Mouse (Mus musculus) adrenal gland, adult 2 months (tissue): ENCODE data around the gene Rrp12. TPM values are rescaled to one million over a fixed set of nuclear protein-coding genes. Genes with fewer than 3 reads are reported as not detected.

Experiments
- DNase-seq: peaks from one replicate; pipeline ENCODE4 v3.0.0; 2021
- polyA plus RNA-seq: library from polyadenylated mRNA; depleted of rRNA; stranded (reverse); fragments of >200 nt; gene quantifications from 2 replicates; pipeline ENCODE4 v1.2.3, GENCODE M21; 2012; rRNA removed
- total RNA-seq, 2 experiments: library from RNA; stranded (reverse); gene quantifications; 2 replicates each; pipeline ENCODE4 v1.2.3; 2021

Rrp12 gene
- total and polyA plus RNA-seq, 3 experiments = 6.6 to 15.2 (median 13.9) TPM

GRCm38 (mm10) chr19:41829381-41830105, 66.4 kb downstream of the Rrp12 start, which contains the start of gene Frat1:
TSS of gene Frat1 (plus strand) at chr19:41829970.
- peak; percentile 93 for DNase-seq

DNA sequence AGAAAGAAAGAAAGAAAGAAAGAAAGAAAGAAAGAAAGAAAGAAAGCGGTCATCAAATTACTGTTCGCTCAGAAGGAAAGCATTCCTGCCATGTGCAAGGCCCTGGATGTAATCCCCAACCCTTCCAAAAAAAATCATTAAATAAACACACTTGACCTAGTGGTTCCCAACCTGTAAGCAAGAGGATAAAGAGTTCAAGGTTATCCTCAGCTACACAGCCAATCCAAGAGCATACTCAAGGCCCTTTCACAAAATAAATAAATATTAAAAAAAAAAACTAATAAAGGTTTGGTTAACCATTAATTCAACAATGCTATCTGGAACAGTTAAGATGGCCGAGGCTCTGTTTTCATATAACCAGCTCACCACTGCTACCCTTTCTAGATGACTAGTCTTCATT, 67.0 kb downstream of the Rrp12 start:
- no peak for DNase-seq

GRCm38 (mm10) chr19:41826529-41826928, 69.4 kb downstream of the Rrp12 start:
- DNase-seq = no peak

DNA sequence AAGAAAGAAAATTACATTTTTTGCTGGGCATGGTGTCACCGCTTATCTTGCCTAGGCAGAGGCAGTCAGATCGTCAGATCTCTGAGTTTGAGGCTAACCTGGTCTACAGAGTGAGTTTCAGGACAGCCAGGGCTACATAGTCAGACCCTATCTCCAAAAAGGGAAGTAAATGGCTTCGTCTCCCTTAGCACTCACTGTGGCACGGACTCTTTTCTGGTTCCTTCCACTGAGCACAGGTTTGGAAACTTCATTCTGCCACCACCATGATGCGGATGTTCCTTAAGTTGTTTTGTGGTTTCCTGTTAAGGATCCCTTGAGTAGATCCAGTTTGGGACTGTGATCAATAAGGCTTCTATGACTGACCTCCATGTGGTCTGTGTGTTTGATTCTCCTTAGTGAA, 71.0 kb downstream of the Rrp12 start:
- DNase-seq = no peak

DNA sequence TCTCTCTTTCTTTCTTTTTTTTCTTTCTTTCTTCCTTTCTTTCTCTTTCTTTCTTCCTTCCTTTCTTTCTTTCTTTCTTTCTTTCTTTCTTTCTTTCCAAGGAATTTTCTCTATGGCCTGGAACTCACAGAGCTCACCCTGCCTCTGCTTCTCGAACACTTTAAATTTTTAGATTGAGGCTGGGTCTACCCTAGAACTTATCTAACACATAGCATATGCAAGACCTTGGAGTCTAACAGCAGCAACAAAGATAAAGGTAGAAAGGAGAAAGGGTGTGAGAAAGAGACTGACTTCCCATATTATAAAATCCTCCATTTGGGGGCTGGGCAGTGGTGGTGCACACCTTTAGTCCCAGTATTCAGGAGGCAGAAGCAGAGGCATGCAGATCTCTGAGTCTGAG, 73.4 kb downstream of the Rrp12 start:
- DNase-seq = no peak

GRCm38 (mm10) chr19:41821436-41821835, 74.5 kb downstream of the Rrp12 start:
- no peak for DNase-seq

DNA sequence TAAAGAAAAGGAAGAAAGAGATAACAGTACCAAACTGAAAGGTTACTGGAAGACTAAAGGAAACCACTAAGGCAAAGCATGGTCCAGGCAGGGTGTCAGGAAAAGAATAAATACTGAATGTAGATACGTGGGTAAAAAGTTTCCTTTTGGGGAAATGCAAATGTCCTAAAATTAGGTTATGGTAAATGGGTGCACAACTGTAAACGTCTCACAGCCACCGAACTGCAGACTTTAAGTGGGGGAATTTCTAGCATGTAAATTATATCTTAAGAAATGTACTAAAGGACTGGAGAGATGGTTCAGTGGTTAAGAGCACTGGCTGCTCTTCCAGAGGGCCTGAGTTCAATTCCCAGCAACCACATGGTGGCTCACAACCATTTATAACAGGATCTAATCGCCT, 77.2 kb downstream of the Rrp12 start:
- no peak for DNase-seq

- DNase-seq = peak; percentile 35
Observed at GRCm38 (mm10) chr19:41817325-41817724, 78.6 kb downstream of the Rrp12 start.

- no peak for DNase-seq
Observed at GRCm38 (mm10) chr19:41816915-41817314, 79.1 kb downstream of the Rrp12 start.

GRCm38 (mm10) chr19:41816410-41816809, 79.6 kb downstream of the Rrp12 start:
- DNase-seq = no peak

DNA sequence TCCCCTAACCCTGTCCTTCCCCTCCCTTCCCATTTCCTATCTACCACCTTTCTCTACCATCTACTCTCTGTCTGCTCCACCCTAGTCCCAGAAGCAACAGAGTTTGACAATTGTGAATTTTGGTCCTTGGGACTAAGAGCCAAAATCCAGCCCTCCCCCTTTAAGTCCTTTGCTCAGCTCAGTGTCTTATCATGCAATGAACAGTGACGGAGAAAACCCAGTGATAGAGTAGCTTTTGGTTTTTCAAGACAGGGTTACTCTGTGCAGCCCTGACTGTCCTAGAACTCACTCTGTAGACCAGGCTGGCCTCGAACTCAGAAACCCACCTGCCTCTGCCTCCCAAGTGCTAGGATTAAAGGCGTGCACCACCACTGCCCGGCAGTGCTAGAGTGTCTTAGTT, 82.6 kb downstream of the Rrp12 start:
- no peak for DNase-seq

Other genes starting within 250 kb of the Rrp12 start
- 10 to 100 TPM in 1 of 2 experiments, 1 to 10 TPM in 1; 2.9 to 18.1 TPM for gene Slit1, start 152.5 kb downstream of the Rrp12 start, total RNA-seq
- 11.9 and 17.9 TPM in 2 replicates for gene Slit1, start 152.5 kb downstream of the Rrp12 start, polyA plus RNA-seq
- 1 to 10 TPM; 3.5 to 5.2 TPM for gene Arhgap19, start 94.1 kb downstream of the Rrp12 start, total RNA-seq
- 0.83 TPM in 2 replicates for gene Arhgap19, start 94.1 kb downstream of the Rrp12 start, polyA plus RNA-seq
- gene Frat1, start 66.2 kb downstream of the Rrp12 start, total RNA-seq = 10 to 100 TPM in 1 of 2 experiments, 1 to 10 TPM in 1; 3.8 to 10.8 TPM
- 9.7 and 14.7 TPM in 2 replicates for gene Frat1, start 66.2 kb downstream of the Rrp12 start, polyA plus RNA-seq
- gene Frat2, start 48.0 kb downstream of the Rrp12 start, total RNA-seq = 1 to 10 TPM; 1.2 to 2.6 TPM
- gene Frat2, start 48.0 kb downstream of the Rrp12 start, polyA plus RNA-seq = 5.5 and 6.7 TPM in 2 replicates
- 100 to 1,000 TPM; 804 to 889 TPM for gene Pgam1, start 15.8 kb upstream of the Rrp12 start, total RNA-seq
- 521 and 639 TPM in 2 replicates for gene Pgam1, start 15.8 kb upstream of the Rrp12 start, polyA plus RNA-seq
- 10 to 100 TPM; 28.2 to 31.9 TPM for gene Exosc1, start 37.2 kb upstream of the Rrp12 start, total RNA-seq
- gene Exosc1, start 37.2 kb upstream of the Rrp12 start, polyA plus RNA-seq = 6.9 and 9.4 TPM in 2 replicates
- gene Zdhhc16, start 37.3 kb upstream of the Rrp12 start, total RNA-seq = 10 to 100 TPM; 26.0 to 26.2 TPM
- 56.9 and 73.6 TPM in 2 replicates for gene Zdhhc16, start 37.3 kb upstream of the Rrp12 start, polyA plus RNA-seq
- gene Mms19, start 85.0 kb upstream of the Rrp12 start, total RNA-seq = 10 to 100 TPM; 15.9 to 22.0 TPM
- 48.3 and 49.2 TPM in 2 replicates for gene Mms19, start 85.0 kb upstream of the Rrp12 start, polyA plus RNA-seq
- 10 to 100 TPM; 12.8 to 21.1 TPM for gene Ubtd1, start 85.6 kb upstream of the Rrp12 start, total RNA-seq
- gene Ubtd1, start 85.6 kb upstream of the Rrp12 start, polyA plus RNA-seq = 29.3 and 31.3 TPM in 2 replicates
- under 1 TPM; 0.35 to 0.61 TPM for gene Ankrd2, start 139.8 kb upstream of the Rrp12 start, total RNA-seq
- 0.16 and 0.27 TPM in 2 replicates for gene Ankrd2, start 139.8 kb upstream of the Rrp12 start, polyA plus RNA-seq
- gene Hoga1, start 149.4 kb upstream of the Rrp12 start, total RNA-seq = 1 to 10 TPM; 3.7 to 8.0 TPM
- gene Hoga1, start 149.4 kb upstream of the Rrp12 start, polyA plus RNA-seq = 1.5 and 1.6 TPM in 2 replicates
- under 1 TPM; 0.55 to 0.75 TPM for gene 4933411K16Rik, start 156.1 kb upstream of the Rrp12 start, total RNA-seq
- 0.09 and 0.12 TPM in 2 replicates for gene 4933411K16Rik, start 156.1 kb upstream of the Rrp12 start, polyA plus RNA-seq
- gene Morn4, start 190.2 kb upstream of the Rrp12 start, total RNA-seq = 10 to 100 TPM in 1 of 2 experiments, 1 to 10 TPM in 1; 7.5 to 15.5 TPM
- gene Morn4, start 190.2 kb upstream of the Rrp12 start, polyA plus RNA-seq = 10.6 and 13.0 TPM in 2 replicates
- gene Pi4k2a, start 194.3 kb upstream of the Rrp12 start, total RNA-seq = 10 to 100 TPM; 62.3 to 69.9 TPM
- gene Pi4k2a, start 194.3 kb upstream of the Rrp12 start, polyA plus RNA-seq = 43.7 and 44.5 TPM in 2 replicates
- 100 to 1,000 TPM in 1 of 2 experiments, 10 to 100 TPM in 1; 78.6 to 101 TPM for gene Avpi1, start 232.9 kb upstream of the Rrp12 start, total RNA-seq
- 82.3 and 112 TPM in 2 replicates for gene Avpi1, start 232.9 kb upstream of the Rrp12 start, polyA plus RNA-seq